Mouse (Mus musculus) limb, embryonic 12.5 days (tissue): ENCODE results near the gene 9230110F15Rik. TPM values are rescaled to one million over a fixed set of nuclear protein-coding genes. Genes with fewer than 3 reads are reported as not detected.
"Not testable (repeated sequence)": the region's sequence is repeated elsewhere in the genome, so short reads cannot be mapped to it uniquely, and the experiment has no call there.

Experiments used
- ATAC-seq: fragments of 200-750 bp; cut with Nextera tagmentation; 2 replicates; pipeline ENCODE4 v1.8.0; 2017; ENCODE audit warnings: low read depth, moderate TSS enrichment; ENCODE audit not compliant: insufficient number of reproducible peaks, insufficient read depth, low FRiP score, low TSS enrichment
- H3K27ac ChIP-seq: fragments of 300-500 bp; sonication (generic); 2 replicates; pipeline ENCODE4 v1.5.1; 2016; ENCODE audit warnings: mild to moderate bottlenecking, moderate library complexity
- H3K27me3 ChIP-seq: fragments of 300-500 bp; sonication (generic); 2 replicates; pipeline ENCODE4 v1.6.1; 2016; ENCODE audit warnings: mild to moderate bottlenecking, moderate library complexity
- H3K36me3 ChIP-seq: fragments of 300-500 bp; sonication (generic); 2 replicates; pipeline ENCODE4 v1.6.1; 2016; ENCODE audit warnings: mild to moderate bottlenecking, moderate library complexity
- H3K4me1 ChIP-seq: fragments of 300-500 bp; sonication (generic); replicated peaks from 2 replicates; pipeline ENCODE4 v1.6.1; 2016
- H3K4me2 ChIP-seq: fragments of 300-500 bp; sonication (generic); 2 replicates; pipeline ENCODE4 v1.6.1; 2016; ENCODE audit warnings: mild to moderate bottlenecking, moderate library complexity
- H3K4me3 ChIP-seq: fragments of 300-500 bp; sonication (generic); replicated peaks from 2 replicates; pipeline ENCODE4 v1.5.1; 2016; ENCODE audit warnings: mild to moderate bottlenecking
- H3K9ac ChIP-seq: fragments of 300-500 bp; sonication (generic); replicated peaks from 2 replicates; pipeline ENCODE4 v1.6.1; 2016; ENCODE audit warnings: mild to moderate bottlenecking, moderate library complexity
- H3K9me3 ChIP-seq: fragments of 300-500 bp; sonication (generic); 2 replicates; pipeline ENCODE4 v1.6.1; 2016; ENCODE audit warnings: mild to moderate bottlenecking, moderate library complexity
- WGBS: fragments of 180-500 bp; shearing (Covaris S2); methylation state at CpG from one replicate; pipeline ENCODE4 v1.1.7; 2016; 5-methylcytosine and 5-hydroxymethylcytosine counted together
- polyA plus RNA-seq: library from polyadenylated mRNA; unstranded; fragments of >200 nt; fragmentation: Nextera tagmentation; extraction: Ambion mirVana; gene quantifications from 2 replicates; pipeline ENCODE4 v1.2.1, GENCODE M21; 2016

9230110F15Rik gene
- not detected in 2 replicates for polyA plus RNA-seq

- Histone ChIP-seq H3K4me1 (no peaks in the 10 kb centered on the region), H3K9ac (no peak within 1 kb of the TSS), H3K36me3 (no peaks in the 10 kb centered on the region), H3K27ac (no peak within 1 kb of the TSS), H3K27me3 (no peaks in the 10 kb centered on the region), H3K4me3 (no peak within 1 kb of the TSS), H3K4me2 (no peak within 1 kb of the TSS), H3K9me3 (no peaks in the 10 kb centered on the region)
- whole genome bisulfite sequencing, result 87% methylated on average over 1 of the region's 1 CpGs
- no peak for ATAC-seq
Observed at GRCm38 (mm10) chr9:35844050-35844449, at the start of gene 9230110F15Rik. TSS of gene 9230110F15Rik (minus strand) at chr9:35844150.

DNA sequence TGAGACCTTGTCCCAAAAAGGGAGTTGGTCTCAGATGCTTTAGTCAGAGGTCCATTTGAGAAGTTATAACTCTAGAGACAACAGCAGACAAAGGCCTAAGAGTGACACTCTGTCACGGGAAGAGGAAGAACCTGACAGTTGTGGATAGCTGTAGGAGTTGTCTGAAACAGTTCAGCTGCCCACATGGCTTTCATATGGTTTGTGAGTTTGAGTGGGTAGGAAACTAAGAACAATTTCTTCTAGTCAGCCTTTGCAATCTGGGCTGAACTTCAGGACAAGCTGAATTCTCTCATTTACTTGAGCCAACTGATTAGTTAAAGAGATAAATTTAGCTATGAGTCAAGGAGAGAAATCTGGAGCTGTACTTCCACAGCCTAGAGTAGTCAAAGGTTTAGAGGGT, 49.2 kb upstream of the 9230110F15Rik start:
- H3K4me3 ChIP-seq, ATAC-seq, H3K27ac ChIP-seq, H3K4me1 ChIP-seq, H3K9ac ChIP-seq, H3K36me3 ChIP-seq, H3K27me3 ChIP-seq, H3K4me2 ChIP-seq, H3K9me3 ChIP-seq: not testable (repeated sequence)
- 66% methylated on average over 1 of the region's 1 CpGs for WGBS

DNA sequence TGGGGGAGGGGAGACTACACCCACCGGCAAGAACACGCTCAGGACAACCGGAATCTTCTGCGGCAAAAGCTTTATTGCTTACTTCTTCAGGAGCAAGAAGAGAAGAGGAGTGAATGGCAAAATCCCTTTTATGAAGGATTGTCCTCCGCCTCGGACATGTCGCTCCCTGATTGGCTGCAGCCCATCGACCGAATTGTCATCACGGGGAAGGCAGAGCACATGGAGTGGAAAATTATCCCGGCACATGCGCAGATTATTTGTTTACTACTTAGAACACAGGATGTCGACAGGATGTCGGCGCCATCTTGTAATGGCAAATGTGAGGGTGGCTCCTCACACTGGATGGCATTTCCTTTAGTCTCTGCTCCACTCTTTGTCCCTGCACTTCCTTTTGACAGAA, 26.1 kb downstream of the 9230110F15Rik start:
- not testable (repeated sequence) for ATAC-seq, H3K4me2 ChIP-seq, H3K4me3 ChIP-seq, H3K27me3 ChIP-seq, H3K27ac ChIP-seq, H3K36me3 ChIP-seq, H3K9ac ChIP-seq, H3K4me1 ChIP-seq
- 91% methylated on average over 15 of the region's 15 CpGs for WGBS
- H3K9me3 ChIP-seq, result peaks cover 14% of the 10 kb centered on the region; the same call in 1 of the 2 replicates

DNA sequence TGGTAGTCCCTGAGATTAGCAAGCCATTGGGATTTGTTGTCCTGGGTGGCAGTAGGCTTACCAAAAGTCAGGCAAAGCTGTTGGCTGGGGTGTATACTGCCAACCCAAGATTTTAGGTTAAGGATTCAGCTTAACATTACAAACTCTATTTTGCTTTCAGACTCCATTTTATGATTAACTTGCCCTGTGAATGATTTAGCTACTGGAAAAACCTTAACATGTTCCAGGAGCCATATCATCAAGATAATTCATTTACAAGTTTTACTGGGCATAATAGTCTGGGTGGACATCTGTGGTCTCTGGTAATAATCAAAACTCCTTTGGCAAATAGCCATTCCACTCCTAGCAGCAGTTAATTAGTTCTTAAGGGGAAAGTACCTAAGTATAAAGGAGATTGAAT, 45.8 kb downstream of the 9230110F15Rik start:
- H3K4me1 ChIP-seq, result no peaks in the 10 kb centered on the region
- no peak overlapping the region for H3K9ac ChIP-seq
- ATAC-seq, result no peak
- H3K36me3 ChIP-seq, result no peaks in the 10 kb centered on the region
- no peak overlapping the region for H3K27ac ChIP-seq
- H3K9me3 ChIP-seq, result peaks cover 7% of the 10 kb centered on the region; the same call in 1 of the 2 replicates
- H3K4me2 ChIP-seq, result no peak overlapping the region
- no peaks in the 10 kb centered on the region for H3K27me3 ChIP-seq
- no peak overlapping the region for H3K4me3 ChIP-seq

DNA sequence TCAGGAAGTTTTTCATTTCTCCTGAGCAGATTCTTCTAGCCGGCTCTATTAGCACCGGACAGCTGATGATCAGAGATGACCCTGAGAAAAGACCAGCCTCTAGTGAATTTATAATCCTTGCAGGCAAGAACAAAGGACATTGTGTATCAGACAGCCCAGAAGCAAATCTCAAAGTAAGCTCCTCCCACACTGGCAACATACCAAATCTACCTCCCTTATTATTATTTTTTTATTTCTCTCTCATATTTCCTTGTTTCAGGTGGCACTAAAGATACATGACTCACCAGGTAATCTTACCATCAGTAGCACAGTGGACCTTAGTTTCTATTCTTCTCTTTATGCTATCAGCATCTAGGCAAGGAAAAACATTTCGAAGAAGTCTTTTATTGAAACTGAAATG, 53.9 kb downstream of the 9230110F15Rik start, which contains the start of the genes Gm27235 and D730048I06Rik:
Gene Gm27235, minus strand, starts transcription at position 101 of the 400 bp plus-strand sequence.
Gene D730048I06Rik, minus strand, starts transcription at position 112 of the 400 bp plus-strand sequence.
- no peak within 1 kb of the TSS for H3K4me2 ChIP-seq
- no peaks in the 10 kb centered on the region for H3K27me3 ChIP-seq
- no peak within 1 kb of the TSS for H3K4me3 ChIP-seq
- no peaks in the 10 kb centered on the region for H3K4me1 ChIP-seq
- no peak within 1 kb of the TSS for H3K9ac ChIP-seq
- 0 out of 2 replicates have a peak, but pooled peaks cover 21% of the 10 kb centered on the region for H3K9me3 ChIP-seq
- H3K27ac ChIP-seq, result no peak within 1 kb of the TSS
- 93% methylated on average over 3 of the region's 3 CpGs for whole genome bisulfite sequencing
- H3K36me3 ChIP-seq, result no peaks in the 10 kb centered on the region
- ATAC-seq, result no peak

Other genes with a start within 250 kb of the 9230110F15Rik start
- gene Pate4, start 232.2 kb downstream of the 9230110F15Rik start, polyA plus RNA-seq, result not detected in 2 replicates
- gene Pate3, start 195.9 kb downstream of the 9230110F15Rik start, polyA plus RNA-seq, result not detected in 2 replicates
- not detected in 2 replicates for gene Pate1, start 156.8 kb downstream of the 9230110F15Rik start, polyA plus RNA-seq
- not detected in 2 replicates for gene Gm17677, start 103.1 kb downstream of the 9230110F15Rik start, polyA plus RNA-seq
- not detected in 2 replicates for gene Gm17727, start 66.0 kb downstream of the 9230110F15Rik start, polyA plus RNA-seq
- not detected in 2 replicates for gene Gm27235, start 54.0 kb downstream of the 9230110F15Rik start, polyA plus RNA-seq
- not detected in 2 replicates for gene D730048I06Rik, start 54.0 kb downstream of the 9230110F15Rik start, polyA plus RNA-seq
- gene 9230113P08Rik, start 64.3 kb upstream of the 9230110F15Rik start, polyA plus RNA-seq, result not detected in 2 replicates